Mouse (Mus musculus) mouse embryonic stem cell (cell line): Measurements from ENCODE around the gene Paox.
"Not testable (repeated sequence)": the region's sequence is repeated elsewhere in the genome, so short reads cannot be mapped to it uniquely, and the experiment has no call there.

ENCODE experiments used
- in situ Hi-C, 2 experiments: fragments of 300-500 bp; cut with MboI; formaldehyde crosslinking; loops; 1 replicate in 1 of 2; 3 replicates in 1 of 2; pipeline ENCODE4 v1.14.3; 2019 to 2020; ENCODE audit warnings: low sequenced_read_pairs in 2 of 2, low pct_unique_long_range_greater_than_20kb in 1 of 2, mixed read lengths in 1 of 2; ENCODE audit not compliant: unreplicated experiment in 1 of 2

The Paox gene

DNA sequence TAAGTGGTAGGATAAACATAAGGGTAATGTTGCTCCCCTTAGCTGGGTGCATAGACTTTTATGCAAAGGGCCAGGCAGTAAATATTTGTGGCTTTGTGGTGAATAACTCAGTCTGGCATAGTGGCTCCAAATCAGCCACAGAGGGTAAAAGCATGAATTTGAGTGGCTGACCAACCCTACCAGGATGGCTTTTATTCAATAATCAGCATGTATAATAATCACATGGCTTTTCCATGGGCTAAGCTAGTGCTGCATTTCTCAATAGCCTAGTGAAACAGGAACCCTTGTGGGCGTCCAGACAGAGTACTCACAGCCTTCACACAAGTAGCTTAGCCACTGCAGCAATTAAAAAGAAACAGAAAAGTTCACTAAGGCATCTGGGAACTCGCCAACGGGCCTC, 3.7 kb upstream of the Paox start:
- in situ Hi-C loops, result no loop called here

DNA sequence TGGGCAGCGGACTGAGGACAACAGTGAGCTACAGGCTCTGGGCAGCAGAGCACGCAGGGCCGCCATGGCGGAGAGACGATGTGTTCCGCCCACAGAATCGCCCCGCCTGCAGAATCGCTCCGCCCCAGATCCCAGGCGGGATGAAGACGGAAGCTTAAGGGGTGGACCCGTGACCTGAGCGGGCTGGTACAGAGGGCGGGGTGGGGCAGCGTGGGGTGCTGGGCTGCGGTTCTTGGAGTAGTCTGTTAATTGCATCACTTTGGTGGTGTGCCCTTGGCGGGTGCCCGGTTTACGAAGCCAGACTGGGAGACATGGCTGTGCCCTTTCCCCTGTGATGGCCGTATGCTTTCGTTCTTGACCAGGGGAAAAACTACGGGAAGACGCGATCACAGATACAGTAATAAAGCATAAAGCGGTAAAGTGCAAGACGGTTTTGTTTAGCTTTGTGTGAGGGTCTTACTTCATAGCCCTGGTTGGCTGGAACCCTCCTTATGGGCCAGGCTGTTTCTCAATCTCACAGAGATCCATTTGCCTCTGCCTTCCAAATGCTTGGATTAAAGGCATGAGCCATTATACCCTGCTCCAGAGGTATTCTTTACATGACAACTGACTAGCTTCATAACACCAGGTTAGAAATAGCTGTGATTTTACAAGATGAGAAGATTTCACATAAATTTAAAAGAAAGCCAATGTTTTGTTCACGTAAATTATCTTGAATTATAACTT, 893 bp downstream of the Paox start, which contains the start of gene Echs1:
Gene Echs1 (minus strand): TSS at position 148 of the 726 bp plus-strand sequence.
- in situ Hi-C loops, result no loop called here

DNA sequence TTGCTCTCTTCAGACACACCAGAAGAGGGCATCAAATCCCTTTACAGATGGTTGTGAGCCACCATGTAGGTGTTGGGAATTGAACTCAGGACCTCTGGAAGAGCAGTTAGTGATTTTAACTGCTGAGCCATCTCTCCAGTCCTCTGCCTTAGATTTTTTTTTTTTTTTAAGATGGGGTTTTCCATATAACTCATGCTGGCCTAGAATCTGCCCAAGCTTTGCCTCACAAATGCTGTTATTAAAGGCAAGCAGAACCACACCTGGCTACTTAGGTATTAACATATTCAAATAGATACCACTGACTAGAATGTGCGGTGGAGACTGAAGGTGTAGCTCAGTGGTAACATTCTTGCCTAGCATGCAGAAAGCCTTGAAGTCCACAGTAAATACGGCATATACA, 4.9 kb downstream of the Paox start:
- in situ Hi-C loops, result no loop called here

- in situ Hi-C loops, result no loop called here
Measured at GRCm38 (mm10) chr7:140121338-140121910, 5.8 kb downstream of the Paox start.

DNA sequence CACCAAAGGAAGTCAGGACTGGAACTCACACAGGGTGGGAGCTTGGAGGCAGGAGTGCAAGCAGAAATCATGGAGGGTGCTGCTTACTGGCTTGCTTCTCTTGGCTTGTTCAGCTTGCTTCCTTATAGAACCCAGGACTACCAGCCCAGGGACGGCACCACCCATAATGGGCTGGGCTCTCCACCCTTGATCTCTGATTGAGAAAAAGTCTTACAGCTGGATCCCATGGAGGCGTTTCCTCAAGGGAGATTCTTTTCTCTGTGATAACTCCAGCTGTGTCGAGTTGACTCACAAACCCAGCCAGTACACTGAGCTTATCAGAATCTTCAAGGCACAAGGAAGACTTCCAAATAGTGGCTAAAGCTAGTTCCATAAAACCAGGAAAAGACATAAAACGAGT, 7.2 kb downstream of the Paox start:
- in situ Hi-C loops, result no loop called here

- in situ Hi-C loops, result no loop called here
Measured at GRCm38 (mm10) chr7:140124382-140124781, 8.8 kb downstream of the Paox start.

DNA sequence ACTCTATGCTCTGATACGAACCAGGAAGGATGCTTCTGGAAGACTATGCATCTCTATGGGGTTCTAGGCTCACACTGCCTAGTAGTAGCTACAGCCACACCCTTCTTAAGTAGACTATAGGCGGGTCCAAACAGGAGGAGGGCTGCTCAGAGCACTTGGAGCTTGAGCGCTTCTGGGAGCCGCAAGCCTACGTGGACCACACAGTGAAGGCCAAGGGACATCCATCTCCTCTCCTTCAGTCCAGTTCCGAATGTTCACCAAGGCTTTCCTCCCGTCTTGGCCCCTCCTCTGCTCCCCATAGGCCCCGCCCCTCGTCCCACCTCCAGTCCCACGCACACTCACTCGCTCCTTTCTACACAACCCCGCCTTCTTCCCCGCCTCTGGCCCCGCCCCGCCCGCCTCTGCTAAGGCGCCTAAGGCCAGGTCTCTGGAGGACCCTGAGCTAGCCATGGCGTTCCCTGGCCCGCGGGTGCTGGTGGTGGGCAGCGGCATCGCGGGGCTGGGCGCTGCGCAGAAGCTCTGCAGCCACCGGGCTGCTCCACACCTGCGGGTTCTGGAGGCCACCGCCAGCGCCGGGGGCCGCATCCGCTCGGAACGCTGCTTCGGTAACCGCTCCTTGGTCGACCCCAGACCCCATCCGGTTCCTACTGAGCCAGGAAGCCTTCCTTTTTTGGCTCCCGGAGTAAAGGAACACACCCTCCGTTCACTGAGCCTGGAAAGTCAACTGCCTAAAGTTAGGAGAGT, 9.9 kb downstream of the Paox start:
- in situ Hi-C loops, result no loop called here

GRCm38 (mm10) chr7:140126022-140126350, 10.4 kb downstream of the Paox start:
- in situ Hi-C loops, result no loop called here

DNA sequence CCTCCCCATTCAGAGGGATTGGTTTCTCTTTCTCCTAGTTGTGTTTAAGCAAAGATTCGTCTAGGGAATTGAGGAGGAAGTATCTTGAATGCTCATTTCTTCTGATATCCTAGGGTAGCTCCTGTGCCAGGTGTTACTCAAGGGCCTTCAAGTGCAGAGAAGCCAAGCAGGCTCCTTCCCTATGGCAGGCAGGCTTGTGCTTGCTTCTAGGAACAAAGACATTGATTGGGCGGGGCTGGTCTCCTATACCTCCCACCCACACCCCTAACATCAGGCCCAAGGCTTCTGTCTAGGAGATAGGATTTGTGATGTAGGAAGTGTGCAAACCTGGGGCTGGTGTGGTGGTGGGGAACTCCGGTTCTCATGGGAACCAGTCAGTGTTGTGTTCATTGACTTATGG, 11.3 kb downstream of the Paox start:
- in situ Hi-C loops, result no loop called here

GRCm38 (mm10) chr7:140127911-140128310, 12.3 kb downstream of the Paox start:
- in situ Hi-C loops, result no loop called here

GRCm38 (mm10) chr7:140132184-140132583, 16.6 kb downstream of the Paox start:
- in situ Hi-C loops, result not testable (repeated sequence)

DNA sequence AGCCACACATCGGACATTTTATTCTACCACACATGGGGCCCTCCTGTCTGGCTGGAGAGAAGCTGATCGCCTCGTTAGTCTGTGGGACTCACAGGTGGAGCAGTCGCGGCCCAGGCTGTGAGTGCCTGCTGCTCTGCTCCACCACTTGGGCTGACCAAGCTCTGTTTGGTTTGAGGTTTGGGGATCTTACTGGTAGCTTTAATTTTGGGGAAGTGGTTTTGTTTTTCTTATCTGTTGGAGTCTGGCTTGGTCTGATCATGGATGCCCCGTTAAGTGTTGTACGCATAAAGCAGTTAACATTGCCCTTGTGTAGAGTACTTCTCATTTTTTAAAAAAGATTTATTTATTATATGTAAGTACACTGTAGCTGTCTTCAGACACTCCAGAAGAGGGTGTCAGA, 18.4 kb downstream of the Paox start:
- in situ Hi-C loops, result not testable (repeated sequence)

DNA sequence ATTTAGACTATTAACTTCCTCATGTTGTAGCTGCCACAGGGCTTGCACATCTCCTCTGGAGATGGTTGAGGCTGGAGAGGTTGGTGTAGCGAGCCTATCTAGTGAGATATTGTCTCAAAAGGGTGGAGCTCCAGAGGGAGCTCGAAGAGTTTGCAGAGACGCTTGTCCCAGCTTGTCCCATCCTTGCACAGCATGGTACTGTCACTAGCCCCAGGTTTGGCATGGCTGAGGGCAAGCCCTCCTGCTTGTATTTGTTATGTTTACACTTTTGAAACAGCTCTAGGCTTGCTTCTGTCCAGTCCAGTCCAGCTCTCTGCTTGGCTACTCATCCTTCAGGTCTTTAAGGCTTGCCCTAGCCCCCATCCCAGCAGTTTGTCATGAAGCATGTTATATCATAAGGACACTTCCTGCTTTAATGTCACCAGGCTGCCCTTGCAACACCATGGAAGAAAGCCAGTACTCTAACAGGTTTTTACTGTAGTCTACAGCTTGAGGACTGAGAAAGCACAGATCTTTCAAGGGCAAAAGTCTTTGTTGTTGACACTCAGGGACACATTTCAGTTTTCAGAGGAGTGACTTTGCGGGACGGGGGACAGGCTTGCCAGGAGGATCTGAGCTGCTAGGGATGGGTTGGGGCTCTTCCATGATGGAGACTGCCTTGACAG, 19.6 kb downstream of the Paox start:
- in situ Hi-C loops, result no loop called here

GRCm38 (mm10) chr7:140137135-140138020, 21.8 kb downstream of the Paox start, which contains the start of gene Mtg1:
Gene Mtg1, plus strand, starts transcription at chr7:140137564.
- in situ Hi-C loops, result no loop called here

DNA sequence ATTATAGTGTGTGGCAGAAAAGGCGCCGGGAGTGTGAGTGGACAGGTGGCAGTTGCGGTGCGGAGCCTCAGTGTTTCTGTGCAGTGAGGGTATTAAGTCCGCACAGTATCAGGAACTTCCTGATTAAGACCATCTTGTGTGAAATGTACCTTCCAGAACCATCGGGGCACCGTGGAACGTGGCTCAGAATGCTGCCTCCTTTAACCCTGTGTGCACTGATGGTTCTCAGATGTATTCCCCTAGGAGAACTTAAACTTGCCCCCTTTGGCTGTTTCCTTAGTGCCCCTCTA, 22.4 kb downstream of the Paox start:
- in situ Hi-C loops, result no loop called here

- in situ Hi-C loops, result no loop called here
Measured at GRCm38 (mm10) chr7:140141350-140141749, 25.8 kb downstream of the Paox start.

DNA sequence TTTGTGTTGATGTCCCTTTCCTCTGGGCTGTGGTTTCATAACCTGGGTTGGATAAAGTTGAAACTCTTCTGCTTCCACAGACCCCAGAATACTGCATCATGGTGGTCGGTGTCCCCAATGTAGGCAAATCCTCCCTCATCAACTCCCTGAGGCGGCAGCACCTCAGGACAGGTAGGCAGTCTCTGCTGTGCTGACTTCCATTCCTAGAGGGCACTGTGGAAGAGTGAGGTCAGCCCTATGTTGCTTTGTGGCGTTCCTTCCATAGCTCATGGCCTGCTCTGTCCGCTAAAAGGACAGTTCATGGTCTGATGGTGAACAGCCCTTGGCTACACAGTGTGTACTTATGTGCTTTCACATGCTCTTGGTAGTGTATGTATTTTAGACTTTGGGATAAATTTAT, 29.0 kb downstream of the Paox start:
- in situ Hi-C loops, result no loop called here

DNA sequence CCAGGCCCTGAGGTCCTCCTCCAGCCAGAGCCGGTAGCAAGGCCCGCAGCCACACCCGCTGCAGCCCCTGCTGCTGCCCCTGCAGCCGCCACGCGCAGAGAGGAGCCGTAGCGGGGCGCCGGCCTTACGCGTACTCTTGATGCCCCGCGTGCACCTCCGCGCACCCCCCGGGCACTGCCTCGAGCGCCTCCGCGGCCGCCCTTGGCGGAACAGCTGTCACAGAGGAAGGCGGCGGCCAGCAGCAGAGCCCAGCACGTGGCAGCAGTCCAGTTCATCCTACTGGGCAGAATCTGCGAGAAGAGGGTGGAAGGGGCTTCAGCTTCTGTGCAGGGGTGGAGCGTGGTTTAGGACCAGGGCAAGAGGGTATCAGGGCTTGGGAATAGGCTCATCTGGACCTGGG, 37.8 kb downstream of the Paox start:
- in situ Hi-C loops, result no loop called here

DNA sequence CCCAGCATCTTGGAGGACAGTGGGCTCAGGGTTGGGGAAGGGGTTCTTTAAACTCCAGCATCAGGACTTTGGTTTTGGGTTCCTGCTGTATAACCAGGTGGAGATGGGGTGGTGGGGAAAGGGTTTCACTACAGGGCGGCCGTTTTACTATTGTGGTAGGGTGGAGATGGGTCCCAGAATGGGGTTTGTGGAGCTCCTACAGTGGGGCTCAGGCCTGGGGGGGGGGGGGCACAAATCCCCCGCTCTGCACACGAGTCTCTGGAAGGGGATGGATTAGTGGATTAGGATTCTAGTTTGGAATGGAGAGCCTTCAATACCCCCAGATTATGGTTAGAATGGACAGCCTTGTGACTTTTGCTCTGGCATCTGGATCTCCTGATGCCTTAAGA, 38.2 kb downstream of the Paox start:
- in situ Hi-C loops, result no loop called here
